Mouse (Mus musculus): ENCODE data around the gene Gemin5. TPM values are rescaled to one million over a fixed set of nuclear protein-coding genes. Genes with fewer than 3 reads are reported as not detected.
"Not testable (repeated sequence)": the region's sequence is repeated elsewhere in the genome, so short reads cannot be mapped to it uniquely, and the experiment has no call there.

Gene Gemin5
- total and polyA plus RNA-seq, 2 experiments from 2014 or later: 9.1 to 18.4 TPM

- Histone ChIP-seq H3K4me1 (ENCODE audit: insufficient read depth) (peaks cover 14% of the 10 kb centered on the region), H3K4me3 (ENCODE audit: low read depth, low read length) (no peak overlapping the region; the same call in 1 of the 2 replicates), H3K4me2 (ENCODE audit: low read depth) (peak overlapping the region; percentile 54), H3K9ac (peak overlapping the region; percentile 63), H3K36me3 (ENCODE audit: insufficient read depth) (no peaks in the 10 kb centered on the region), H3K9me3 (ENCODE audit: low read length) (no peaks in the 10 kb centered on the region), H3K27ac (ENCODE audit: low read depth, low read length) (no peak overlapping the region), H3K27me3 (ENCODE audit: insufficient read depth, low read length) (no peaks in the 10 kb centered on the region)
- 83% methylated on average over 9 of the region's 9 CpGs for WGBS
- ATAC-seq (no peak), DNase-seq (no peak)
- TF ChIP-seq CTCF (IDR thresholded peaks at IDR 0.05; ENCODE audit: low read depth): no peak
These were observed 65.6 kb downstream of the Gemin5 start for GRCm38 (mm10) chr11:58102581-58103343.

- no peak for DNase-seq
- Histone ChIP-seq H3K4me2 (ENCODE audit: low read depth) (no peak overlapping the region), H3K4me3 (ENCODE audit: low read depth, low read length) (no peak overlapping the region), H3K27me3 (ENCODE audit: insufficient read depth, low read length) (no peaks in the 10 kb centered on the region), H3K9me3 (ENCODE audit: low read length) (no peaks in the 10 kb centered on the region), H3K9ac (no peak overlapping the region), H3K27ac (ENCODE audit: low read depth, low read length) (no peak overlapping the region), H3K36me3 (ENCODE audit: insufficient read depth) (no peaks in the 10 kb centered on the region), H3K4me1 (ENCODE audit: insufficient read depth) (peaks cover 14% of the 10 kb centered on the region)
- ATAC-seq: no peak
- 86% methylated on average over 3 of the region's 3 CpGs for WGBS
- no peak for TF ChIP-seq CTCF (IDR thresholded peaks at IDR 0.05; ENCODE audit: low read depth)
These were observed 66.2 kb downstream of the Gemin5 start for GRCm38 (mm10) chr11:58102146-58102545.

- 86% methylated on average over 4 of the region's 4 CpGs for WGBS
- H3K9ac ChIP-seq: no peak overlapping the region
- no peaks in the 10 kb centered on the region for H3K27me3 ChIP-seq (ENCODE audit: insufficient read depth, low read length)
- ATAC-seq (no peak), DNase-seq (no peak)
- no peak for TF ChIP-seq CTCF (IDR thresholded peaks at IDR 0.05; ENCODE audit: low read depth)
- H3K27ac ChIP-seq (ENCODE audit: low read depth, low read length): no peak overlapping the region
- no peak overlapping the region for H3K4me3 ChIP-seq (ENCODE audit: low read depth, low read length)
- no peak overlapping the region for H3K4me2 ChIP-seq (ENCODE audit: low read depth)
- no peaks in the 10 kb centered on the region for H3K9me3 ChIP-seq (ENCODE audit: low read length)
- peaks cover 14% of the 10 kb centered on the region for H3K4me1 ChIP-seq (ENCODE audit: insufficient read depth)
- H3K36me3 ChIP-seq (ENCODE audit: insufficient read depth): no peaks in the 10 kb centered on the region
These were observed 67.1 kb downstream of the Gemin5 start for GRCm38 (mm10) chr11:58101194-58101720.

- no peaks in the 10 kb centered on the region for H3K9me3 ChIP-seq (ENCODE audit: low read length)
- no peak for ATAC-seq
- H3K4me3 ChIP-seq (ENCODE audit: low read depth, low read length): no peak overlapping the region
- no peak overlapping the region for H3K27ac ChIP-seq (ENCODE audit: low read depth, low read length)
- H3K36me3 ChIP-seq (ENCODE audit: insufficient read depth): no peaks in the 10 kb centered on the region
- H3K4me1 ChIP-seq (ENCODE audit: insufficient read depth): peaks cover 7% of the 10 kb centered on the region
- no peak overlapping the region for H3K4me2 ChIP-seq (ENCODE audit: low read depth)
- H3K9ac ChIP-seq: no peak overlapping the region
- DNase-seq: no peak
- no peaks in the 10 kb centered on the region; the same call in 1 of the 2 replicates for H3K27me3 ChIP-seq (ENCODE audit: insufficient read depth, low read length)
- WGBS: 85% methylated on average over 2 of the region's 2 CpGs
- TF ChIP-seq CTCF (IDR thresholded peaks at IDR 0.05; ENCODE audit: low read depth): no peak
These were observed 68.3 kb downstream of the Gemin5 start for GRCm38 (mm10) chr11:58100006-58100405.

GRCm38 (mm10) chr11:58098366-58098720, 70.0 kb downstream of the Gemin5 start:
- not testable (repeated sequence) for DNase-seq; H3K4me2 ChIP-seq (ENCODE audit: low read depth); H3K9me3 ChIP-seq (ENCODE audit: low read length); H3K36me3 ChIP-seq (ENCODE audit: insufficient read depth); ATAC-seq; H3K9ac ChIP-seq; H3K27ac ChIP-seq (ENCODE audit: low read depth, low read length); H3K4me3 ChIP-seq (ENCODE audit: low read depth, low read length); H3K27me3 ChIP-seq (ENCODE audit: insufficient read depth, low read length); H3K4me1 ChIP-seq (ENCODE audit: insufficient read depth)
- TF ChIP-seq CTCF (IDR thresholded peaks at IDR 0.05; ENCODE audit: low read depth): peak; percentile 53
- 74% methylated on average over 5 of the region's 5 CpGs for WGBS

GRCm38 (mm10) chr11:58097621-58098365, 70.5 kb downstream of the Gemin5 start:
- Histone ChIP-seq H3K4me3 (ENCODE audit: low read depth, low read length) (peak overlapping the region; percentile 24), H3K27me3 (ENCODE audit: insufficient read depth, low read length) (no peaks in the 10 kb centered on the region; the same call in 1 of the 2 replicates), H3K36me3 (ENCODE audit: insufficient read depth) (no peaks in the 10 kb centered on the region), H3K9me3 (ENCODE audit: low read length) (no peaks in the 10 kb centered on the region), H3K9ac (no peak overlapping the region), H3K4me1 (ENCODE audit: insufficient read depth) (no peaks in the 10 kb centered on the region), H3K27ac (ENCODE audit: low read depth, low read length) (no peak overlapping the region), H3K4me2 (ENCODE audit: low read depth) (peak overlapping the region; percentile 56)
- WGBS: 2% methylated on average over 33 of the region's 38 CpGs
- ATAC-seq: no peak
- no peak for TF ChIP-seq CTCF (IDR thresholded peaks at IDR 0.05; ENCODE audit: low read depth)
- no peak for DNase-seq
